Mouse (Mus musculus) adrenal gland, postnatal 4 days (tissue): Measurements from ENCODE around the gene Pycr1. TPM values are rescaled to one million over a fixed set of nuclear protein-coding genes. Genes with fewer than 3 reads are reported as not detected.
A peak's percentile ranks its signal among the peaks of the same experiment; 100 is the strongest.
"Not testable (repeated sequence)": the region's sequence is repeated elsewhere in the genome, so short reads cannot be mapped to it uniquely, and the experiment has no call there.

Source experiments
- DNase-seq, 2 experiments: peaks; one replicate each; pipeline ENCODE4 v3.0.0; 2021 to 2022; ENCODE audit warnings: low spot score in 2 of 2, mixed read lengths in 2 of 2
- long read RNA-seq, 2 experiments: library from polyadenylated mRNA; stranded (forward); transcript quantifications; one replicate each; pipeline ENCODE4 v2.0.0; 2021
- total RNA-seq, 2 experiments: library from RNA; stranded (reverse); gene quantifications; 2 replicates each; pipeline ENCODE4 v1.2.3; 2021

Pycr1 gene
- 1 to 10 TPM; 5.4 to 8.6 TPM for total RNA-seq
- long read RNA-seq, experiment 1, partial matches to known transcripts: 1 of 6 reads
- long read RNA-seq, experiment 1, other reads (novel, unspliced or antisense): 2 of 6 reads
- long read RNA-seq, experiment 2, transcript Pycr1-201 (8 exons, 1,861 nt): major isoform, 10 of 18 reads
- long read RNA-seq, experiment 2, partial matches to known transcripts: 2 of 18 reads
- long read RNA-seq, experiment 2, other reads (novel, unspliced or antisense): 6 of 18 reads

GRCm38 (mm10) chr11:120643601-120643987, at the start of gene Pycr1:
Gene Pycr1, minus strand, starts transcription at chr11:120643769.
- DNase-seq: peak; percentile 85 to 91

- no peak for DNase-seq
Measured at GRCm38 (mm10) chr11:120692471-120693011, 49.0 kb upstream of the Pycr1 start.

GRCm38 (mm10) chr11:120689365-120689764, 45.8 kb upstream of the Pycr1 start:
- DNase-seq: no peak

- DNase-seq: no peak
Measured at GRCm38 (mm10) chr11:120686650-120687272, 43.2 kb upstream of the Pycr1 start.

- DNase-seq: no peak
Measured at GRCm38 (mm10) chr11:120684660-120685059, 41.1 kb upstream of the Pycr1 start.

- DNase-seq: no peak
Measured at GRCm38 (mm10) chr11:120684086-120684485, 40.5 kb upstream of the Pycr1 start.

- DNase-seq: no peak
Measured at GRCm38 (mm10) chr11:120683536-120683935, 40.0 kb upstream of the Pycr1 start.

- no peak for DNase-seq
Measured at GRCm38 (mm10) chr11:120682683-120683082, 39.1 kb upstream of the Pycr1 start.

- DNase-seq: no peak
Measured at GRCm38 (mm10) chr11:120679909-120680308, 36.3 kb upstream of the Pycr1 start.

GRCm38 (mm10) chr11:120676951-120677350, 33.4 kb upstream of the Pycr1 start:
- DNase-seq: no peak

- DNase-seq: not testable (repeated sequence)
Measured at GRCm38 (mm10) chr11:120675875-120676274, 32.3 kb upstream of the Pycr1 start.

GRCm38 (mm10) chr11:120673594-120674122, 30.1 kb upstream of the Pycr1 start:
- no peak for DNase-seq

- peak; percentile 92 to 94 for DNase-seq
Measured at GRCm38 (mm10) chr11:120672687-120673593, 29.4 kb upstream of the Pycr1 start, which contains the start of gene Aspscr1. Gene Aspscr1, plus strand, starts transcription at chr11:120672973.

- DNase-seq: no peak
Measured at GRCm38 (mm10) chr11:120666617-120667016, 23.0 kb upstream of the Pycr1 start.

GRCm38 (mm10) chr11:120665406-120665805, 21.8 kb upstream of the Pycr1 start:
- no peak for DNase-seq

GRCm38 (mm10) chr11:120663714-120664113, 20.1 kb upstream of the Pycr1 start:
- DNase-seq: no peak

- no peak for DNase-seq
Measured at GRCm38 (mm10) chr11:120662759-120663158, 19.2 kb upstream of the Pycr1 start.

- no peak for DNase-seq
Measured at GRCm38 (mm10) chr11:120661076-120661460, 17.5 kb upstream of the Pycr1 start, which contains the start of gene Notum. Gene Notum, minus strand, starts transcription at chr11:120661175.

GRCm38 (mm10) chr11:120660301-120661075, 16.9 kb upstream of the Pycr1 start:
- no peak for DNase-seq
